Mouse (Mus musculus) testis, postnatal 10 days (tissue): ENCODE measurements around the gene Kansl2.

Experiments
- DNase-seq: peaks from one replicate; pipeline ENCODE4 v3.0.0; 2021; ENCODE audit warnings: low spot score

Kansl2 gene

GRCm38 (mm10) chr15:98533881-98534627 is at the start of gene Kansl2:
Kansl2 (minus strand) TSS chr15:98534264.
- peak; percentile 95 for DNase-seq

- no peak for DNase-seq
Measured at GRCm38 (mm10) chr15:98582996-98583395, 48.9 kb upstream of the Kansl2 start.

GRCm38 (mm10) chr15:98582410-98582809 is 48.3 kb upstream of the Kansl2 start:
- no peak for DNase-seq

GRCm38 (mm10) chr15:98579795-98580464 is 45.9 kb upstream of the Kansl2 start:
- peak; percentile 80 for DNase-seq

- no peak for DNase-seq
Measured at GRCm38 (mm10) chr15:98579310-98579709, 45.2 kb upstream of the Kansl2 start.

- no peak for DNase-seq
Measured at GRCm38 (mm10) chr15:98573293-98573692, 39.2 kb upstream of the Kansl2 start.

- no peak for DNase-seq
Measured at GRCm38 (mm10) chr15:98570873-98571538, 36.9 kb upstream of the Kansl2 start, which contains the start of the genes Ccnt1 and 4930415O20Rik. Ccnt1 (minus strand) TSS chr15:98570923. 4930415O20Rik (plus strand) TSS chr15:98571004.

- DNase-seq, result no peak
Measured at GRCm38 (mm10) chr15:98569795-98570365, 35.8 kb upstream of the Kansl2 start.

GRCm38 (mm10) chr15:98569216-98569615 is 35.2 kb upstream of the Kansl2 start:
- no peak for DNase-seq

GRCm38 (mm10) chr15:98568256-98569033 is 34.4 kb upstream of the Kansl2 start:
- DNase-seq, result no peak

- DNase-seq, result peak; percentile 99
Measured at GRCm38 (mm10) chr15:98567278-98568134, 33.4 kb upstream of the Kansl2 start.

- DNase-seq, result no peak
Measured at GRCm38 (mm10) chr15:98566973-98567277, 32.9 kb upstream of the Kansl2 start.

GRCm38 (mm10) chr15:98557186-98557585 is 23.1 kb upstream of the Kansl2 start:
- DNase-seq, result no peak

- DNase-seq, result no peak
Measured at GRCm38 (mm10) chr15:98555881-98556280, 21.8 kb upstream of the Kansl2 start.

- DNase-seq, result no peak
Measured at GRCm38 (mm10) chr15:98552758-98553157, 18.7 kb upstream of the Kansl2 start.

- DNase-seq, result no peak
Measured at GRCm38 (mm10) chr15:98546843-98547242, 12.8 kb upstream of the Kansl2 start.

GRCm38 (mm10) chr15:98545151-98545550 is 11.1 kb upstream of the Kansl2 start:
- no peak for DNase-seq

GRCm38 (mm10) chr15:98543341-98543740 is 9.3 kb upstream of the Kansl2 start:
- no peak for DNase-seq

- no peak for DNase-seq
Measured at GRCm38 (mm10) chr15:98541064-98541463, 7.0 kb upstream of the Kansl2 start.

GRCm38 (mm10) chr15:98537923-98538322 is 3.9 kb upstream of the Kansl2 start:
- DNase-seq, result no peak
